Mouse (Mus musculus) myocyte (in vitro differentiated cells): ENCODE results near the gene Tsnax.

Experiments used
- MAX ChIP-seq: IDR thresholded peaks from one replicate; pipeline ENCODE4 v1.6.1; 2011; ENCODE audit warnings: low read depth, mild to moderate bottlenecking, control low read depth
- POLR2A ChIP-seq: IDR thresholded peaks from one replicate; pipeline ENCODE4 v1.6.1; 2011; ENCODE audit warnings: low read depth, mild to moderate bottlenecking, control low read depth, moderate library complexity; ENCODE audit not compliant: insufficient read length
- TCF12 ChIP-seq: IDR thresholded peaks from one replicate; pipeline ENCODE4 v1.6.1; 2011; ENCODE audit warnings: mild to moderate bottlenecking, control low read depth; ENCODE audit not compliant: poor library complexity, insufficient read depth, severe bottlenecking
- TCF3 ChIP-seq: IDR thresholded peaks from one replicate; pipeline ENCODE4 v1.6.1; 2011; ENCODE audit warnings: low read depth, control low read depth; ENCODE audit not compliant: insufficient read length
- USF1 ChIP-seq: IDR thresholded peaks from one replicate; pipeline ENCODE4 v1.6.1; 2011; ENCODE audit warnings: low read depth, mild to moderate bottlenecking, control low read depth, moderate library complexity

- TF ChIP-seq MAX (no peak), TCF12 (no peak), USF1 (no peak), POLR2A (no peak), TCF3 (no peak)
Measured at GRCm38 (mm10) chr8:125067596-125067960, 54.8 kb downstream of the Tsnax start.
